Mouse (Mus musculus) liver, embryonic 11.5 days (tissue): ENCODE results near the gene Slc9a3r1. TPM values are rescaled to one million over a fixed set of nuclear protein-coding genes. Genes with fewer than 3 reads are reported as not detected.

Experiments used
- ATAC-seq: fragments of 200-750 bp; cut with Nextera tagmentation; replicated peaks from 2 replicates; pipeline ENCODE4 v1.8.0; 2017; ENCODE audit warnings: moderate number of reproducible peaks, mild to moderate bottlenecking, moderate TSS enrichment, moderate library complexity; ENCODE audit not compliant: low FRiP score
- DNase-seq: peaks from one replicate; pipeline ENCODE4 v3.0.0-alpha.2; 2017; ENCODE audit warnings: low spot score
- H3K27ac ChIP-seq: fragments of 300-500 bp; sonication (generic); 2 replicates; pipeline ENCODE4 v1.5.1; 2014; ENCODE audit warnings: mild to moderate bottlenecking, low read depth, low read length, control low read depth
- H3K27me3 ChIP-seq: fragments of 300-500 bp; sonication (generic); replicated peaks from 2 replicates; pipeline ENCODE4 v1.6.1; 2014; ENCODE audit warnings: low read length, mixed read lengths; ENCODE audit not compliant: control insufficient read depth, insufficient read depth
- H3K36me3 ChIP-seq: fragments of 300-500 bp; sonication (generic); 2 replicates; pipeline ENCODE4 v1.6.1; 2014; ENCODE audit warnings: mild to moderate bottlenecking, low read length, moderate library complexity, mixed read lengths; ENCODE audit not compliant: control insufficient read depth, insufficient read depth
- H3K4me1 ChIP-seq: fragments of 300-500 bp; sonication (generic); replicated peaks from 2 replicates; pipeline ENCODE4 v1.6.1; 2014; ENCODE audit warnings: low read length, mixed read lengths; ENCODE audit not compliant: control insufficient read depth, insufficient read depth
- H3K4me2 ChIP-seq: fragments of 300-500 bp; sonication (generic); 2 replicates; pipeline ENCODE4 v1.6.1; 2014; ENCODE audit warnings: mild to moderate bottlenecking, control low read depth, moderate library complexity
- H3K4me3 ChIP-seq: fragments of 300-500 bp; sonication (generic); 2 replicates; pipeline ENCODE4 v1.5.1; 2014; ENCODE audit warnings: low read depth, low read length, control low read depth
- H3K9ac ChIP-seq: fragments of 300-500 bp; sonication (generic); 2 replicates; pipeline ENCODE4 v1.6.1; 2014; ENCODE audit warnings: low read depth, low read length, control low read depth
- H3K9me3 ChIP-seq: fragments of 300-500 bp; sonication (generic); 2 replicates; pipeline ENCODE4 v1.6.1; 2016; ENCODE audit warnings: low read length, inconsistent platforms, mixed read lengths; ENCODE audit not compliant: control insufficient read depth
- WGBS: fragments of 180-500 bp; shearing (Covaris S2); extraction: QIAGEN DNeasy Blood & Tissue Kit; methylation state at CpG from one replicate; pipeline ENCODE4 v1.1.7; 2014; 5-methylcytosine and 5-hydroxymethylcytosine counted together
- polyA plus RNA-seq: library from polyadenylated mRNA; unstranded; fragments of >200 nt; fragmentation: Nextera tagmentation; extraction: Ambion mirVana; gene quantifications from 2 replicates; pipeline ENCODE4 v1.2.1, GENCODE M21; 2014

Gene Slc9a3r1
- polyA plus RNA-seq, 1 experiment from 2014 or later, result 117 TPM

DNA sequence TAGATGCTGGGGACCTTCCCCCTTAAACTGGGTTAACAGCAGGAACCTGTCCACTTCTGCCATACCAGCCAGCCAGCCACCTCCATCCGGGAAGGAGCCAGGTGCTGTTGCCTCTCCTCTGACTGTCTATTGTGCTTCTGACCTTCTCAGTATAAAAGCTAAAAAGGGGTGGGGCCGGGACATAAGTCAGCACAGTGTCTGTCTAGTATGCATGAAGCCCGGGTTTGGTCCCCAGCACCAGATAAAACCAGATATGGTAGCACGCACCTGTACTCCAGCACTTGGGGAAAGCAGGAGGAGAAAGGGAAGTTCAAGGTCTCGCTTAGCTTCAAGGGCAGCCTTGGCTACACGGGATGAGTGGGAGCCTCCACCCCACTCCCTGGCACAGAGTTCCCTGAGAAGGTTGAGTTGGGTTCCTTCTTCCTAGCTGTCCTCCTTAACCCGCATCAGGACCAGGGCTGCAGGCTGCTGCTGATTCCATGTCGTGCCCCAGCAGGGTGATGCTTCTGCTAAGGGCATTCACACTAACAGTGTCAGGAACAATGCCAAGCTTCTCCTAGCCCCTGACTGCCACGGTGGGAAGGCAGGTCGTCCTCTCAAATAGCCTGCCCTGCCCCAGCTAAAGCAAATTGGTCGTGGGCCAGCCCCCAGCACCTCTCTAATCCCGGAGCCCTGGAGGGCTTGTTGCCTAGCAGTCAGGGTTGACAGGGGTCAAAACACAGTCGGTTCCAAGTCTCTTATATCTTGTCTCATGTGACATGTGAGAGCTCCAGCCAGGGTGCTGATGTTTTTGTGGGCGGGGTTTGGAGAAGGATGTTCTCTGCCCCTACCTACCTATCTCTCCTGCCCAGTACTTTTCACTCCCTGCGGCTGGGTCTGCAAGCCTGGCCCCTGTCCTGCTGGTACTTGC is 66.1 kb downstream of the Slc9a3r1 start:
- peaks cover 47% of the 10 kb centered on the region for H3K4me1 ChIP-seq
- no peak overlapping the region for H3K9ac ChIP-seq
- H3K4me3 ChIP-seq, result no peak overlapping the region
- no peak overlapping the region for H3K27ac ChIP-seq
- no peak for ATAC-seq
- no peaks in the 10 kb centered on the region; the same call in 1 of the 2 replicates for H3K27me3 ChIP-seq
- H3K36me3 ChIP-seq, result no peaks in the 10 kb centered on the region
- H3K9me3 ChIP-seq, result no peaks in the 10 kb centered on the region
- no peak for DNase-seq
- no peak overlapping the region for H3K4me2 ChIP-seq
- WGBS, result 56% methylated on average over 15 of the region's 15 CpGs

Other genes starting within 250 kb of the Slc9a3r1 start
- 0.49 and 0.55 TPM in 2 replicates for gene Cd300lb, start 229.0 kb upstream of the Slc9a3r1 start, polyA plus RNA-seq
- not detected in 2 replicates for gene Cd300c, start 194.2 kb upstream of the Slc9a3r1 start, polyA plus RNA-seq
- 0.45 and 0.95 TPM in 2 replicates for gene Cd300ld, start 173.4 kb upstream of the Slc9a3r1 start, polyA plus RNA-seq
- gene Cd300c2, start 161.5 kb upstream of the Slc9a3r1 start, polyA plus RNA-seq, result 3.7 and 4.4 TPM in 2 replicates
- gene Cd300ld2, start 147.1 kb upstream of the Slc9a3r1 start, polyA plus RNA-seq, result not detected in 2 replicates
- gene Cd300ld4, start 136.3 kb upstream of the Slc9a3r1 start, polyA plus RNA-seq, result not detected in 2 replicates
- not detected in 2 replicates for gene Cd300ld5, start 125.6 kb upstream of the Slc9a3r1 start, polyA plus RNA-seq
- not detected in 2 replicates for gene Cd300ld3, start 114.9 kb upstream of the Slc9a3r1 start, polyA plus RNA-seq
- gene Cd300e, start 101.2 kb upstream of the Slc9a3r1 start, polyA plus RNA-seq, result 0.33 and 0.56 TPM in 2 replicates
- 6.3 and 7.9 TPM in 2 replicates for gene Rab37, start 71.9 kb upstream of the Slc9a3r1 start, polyA plus RNA-seq
- 0.63 and 0.86 TPM in 2 replicates for gene Cd300lf, start 29.3 kb upstream of the Slc9a3r1 start, polyA plus RNA-seq
- gene Tmem104, start 24.1 kb downstream of the Slc9a3r1 start, polyA plus RNA-seq, result 10.8 and 13.1 TPM in 2 replicates
- 17.0 and 20.1 TPM in 2 replicates for gene Nat9, start 24.5 kb downstream of the Slc9a3r1 start, polyA plus RNA-seq
- 0.75 and 0.89 TPM in 2 replicates for gene Grin2c, start 103.9 kb downstream of the Slc9a3r1 start, polyA plus RNA-seq
- gene Fdxr, start 113.7 kb downstream of the Slc9a3r1 start, polyA plus RNA-seq, result 25.0 and 25.7 TPM in 2 replicates
- 3.2 and 3.4 TPM in 2 replicates for gene Fads6, start 134.3 kb downstream of the Slc9a3r1 start, polyA plus RNA-seq
- gene Otop2, start 143.8 kb downstream of the Slc9a3r1 start, polyA plus RNA-seq, result not detected in 2 replicates
- 0.52 and 0.64 TPM in 2 replicates for gene Ush1g, start 158.7 kb downstream of the Slc9a3r1 start, polyA plus RNA-seq
- not detected in 2 replicates for gene Otop3, start 171.4 kb downstream of the Slc9a3r1 start, polyA plus RNA-seq
- 2.2 and 3.4 TPM in 2 replicates for gene Hid1, start 204.4 kb downstream of the Slc9a3r1 start, polyA plus RNA-seq
- 6.2 and 6.9 TPM in 2 replicates for gene Cdr2l, start 218.6 kb downstream of the Slc9a3r1 start, polyA plus RNA-seq
- 165 TPM in 2 replicates for gene Mrpl58, start 240.4 kb downstream of the Slc9a3r1 start, polyA plus RNA-seq